Mouse (Mus musculus) G1E (cell line): ENCODE results near the gene Iars2. TPM values are rescaled to one million over a fixed set of nuclear protein-coding genes. Genes with fewer than 3 reads are reported as not detected.

ENCODE experiments used
- ATAC-seq: 2 replicates; pipeline ENCODE4 v1.8.0; 2016; ENCODE audit warnings: mild to moderate bottlenecking; ENCODE audit not compliant: insufficient number of reproducible peaks, poor library complexity, low FRiP score, severe bottlenecking; ENCODE audit errors: extremely low read depth
- DNase-seq: peaks from one replicate; pipeline ENCODE4 v3.0.0; 2012; ENCODE audit warnings: low spot score
- H3K27me3 ChIP-seq: 2 replicates; pipeline ENCODE4 v1.6.1; 2012; ENCODE audit warnings: mild to moderate bottlenecking, low read length, inconsistent platforms; ENCODE audit not compliant: insufficient read depth
- H3K36me3 ChIP-seq: replicated peaks from 2 replicates; pipeline ENCODE3; 2012; ENCODE audit warnings: mild to moderate bottlenecking, inconsistent platforms
- H3K4me1 ChIP-seq: 2 replicates; pipeline ENCODE4 v1.6.1; 2012; ENCODE audit warnings: low read depth, low read length, inconsistent platforms, mixed read lengths; ENCODE audit not compliant: insufficient read depth
- H3K4me3 ChIP-seq: 2 replicates; pipeline ENCODE4 v1.5.1; 2012; ENCODE audit warnings: low read depth, mild to moderate bottlenecking, inconsistent platforms, low read length, moderate library complexity, mixed read lengths
- H3K9me3 ChIP-seq: replicated peaks from 2 replicates; pipeline ENCODE4 v1.6.1; 2012; ENCODE audit warnings: inconsistent platforms
- CTCF ChIP-seq: IDR thresholded peaks from 2 replicates; pipeline ENCODE4 v1.5.1; 2012; ENCODE audit warnings: low read depth, low read length, inconsistent platforms, mixed read lengths
- GATA1 ChIP-seq: IDR thresholded peaks from 2 replicates; pipeline ENCODE4 v1.6.1; 2012; ENCODE audit warnings: borderline replicate concordance, low read length, inconsistent platforms, mixed read lengths
- GATA2 ChIP-seq: IDR thresholded peaks from 2 replicates; pipeline ENCODE4 v1.6.1; 2012; ENCODE audit warnings: low read depth, low read length, inconsistent platforms, borderline replicate concordance
- POLR2AphosphoS5 ChIP-seq: IDR thresholded peaks from 2 replicates; pipeline ENCODE4 v1.6.1; 2012; ENCODE audit warnings: low read depth, low read length, inconsistent platforms; ENCODE audit not compliant: insufficient replicate concordance
- TAL1 ChIP-seq: conservative IDR thresholded peaks from 2 replicates; pipeline ENCODE4 v1.6.1; 2012; ENCODE audit warnings: low read depth, low read length, inconsistent platforms, mixed read lengths
- polyA plus RNA-seq: library from polyadenylated mRNA; stranded (reverse); fragments of >175 nt; gene quantifications from 2 replicates; pipeline ENCODE4 v1.2.3, GENCODE M21; 2012
- total RNA-seq, 2 experiments: library from RNA; stranded (forward) in 1 of 2; stranded (reverse) in 1 of 2; fragments of 200-1000 nt in 1 of 2; fragments of >200 nt in 1 of 2; fragmentation: Nextera tagmentation in 1 of 2; gene quantifications; 2 replicates each; pipeline ENCODE4 v1.2.3; 2014 to 2017

Gene Iars2
- total and polyA plus RNA-seq, 3 experiments = 8.5 to 54.6 (median 45.3) TPM

- ATAC-seq = no peak
- peaks cover 81% of the 10 kb centered on the region for H3K36me3 ChIP-seq
- no peak overlapping the region for H3K4me3 ChIP-seq
- no peaks in the 10 kb centered on the region for H3K27me3 ChIP-seq
- no peak for DNase-seq
- no peak for TF ChIP-seq GATA1
- no peak for TF ChIP-seq POLR2AphosphoS5
- TF ChIP-seq CTCF = no peak
- TF ChIP-seq TAL1 = no peak
- no peak for TF ChIP-seq GATA2
- no peaks in the 10 kb centered on the region for H3K4me1 ChIP-seq
- no peaks in the 10 kb centered on the region for H3K9me3 ChIP-seq
Measured at GRCm38 (mm10) chr1:185277022-185277421, 52.2 kb downstream of the Iars2 start.

GRCm38 (mm10) chr1:185275976-185276375, 53.2 kb downstream of the Iars2 start:
- no peaks in the 10 kb centered on the region for H3K9me3 ChIP-seq
- TF ChIP-seq GATA2 (no peak), TAL1 (no peak), POLR2AphosphoS5 (no peak), CTCF (no peak)
- DNase-seq (no peak), ATAC-seq (no peak)
- H3K27me3 ChIP-seq = no peaks in the 10 kb centered on the region
- no peak overlapping the region for H3K4me3 ChIP-seq
- H3K4me1 ChIP-seq = no peaks in the 10 kb centered on the region
- H3K36me3 ChIP-seq = peaks cover 81% of the 10 kb centered on the region

DNA sequence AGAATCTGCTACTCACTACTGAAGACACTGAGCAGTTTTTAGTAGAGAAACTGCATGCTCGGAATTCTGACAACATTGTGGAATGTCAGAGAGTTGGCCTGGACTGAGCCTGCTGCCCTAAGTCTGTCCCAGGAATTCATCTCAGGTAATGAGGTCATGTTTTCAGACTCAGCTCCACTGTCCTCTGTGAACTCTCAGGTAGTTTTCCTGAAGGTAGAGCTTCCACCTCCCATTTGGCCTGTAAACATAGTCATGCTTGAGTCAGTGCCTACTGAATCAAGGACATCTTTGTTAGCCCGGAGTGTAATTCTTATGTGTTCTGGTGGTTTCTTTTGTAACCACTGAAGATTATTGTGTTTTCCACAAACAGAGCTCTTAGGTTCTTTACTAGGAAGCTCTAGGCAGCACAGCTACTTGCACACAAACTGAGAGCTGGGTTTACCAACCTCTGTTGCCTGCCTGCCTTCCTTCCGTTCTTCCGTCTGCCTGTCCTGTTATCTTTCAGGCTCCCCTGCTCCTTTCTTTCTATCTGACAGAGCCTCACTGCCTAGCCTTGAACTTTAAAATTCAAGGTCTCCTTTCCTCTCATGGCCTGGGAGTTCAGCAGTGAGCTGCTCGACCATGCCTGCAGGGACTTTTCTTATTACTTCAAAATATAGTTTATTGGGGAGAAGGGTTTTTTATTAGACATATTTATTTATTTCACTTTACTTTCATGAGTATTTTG, 54.2 kb downstream of the Iars2 start:
- Histone ChIP-seq H3K9me3 (no peaks in the 10 kb centered on the region), H3K4me1 (no peaks in the 10 kb centered on the region), H3K27me3 (no peaks in the 10 kb centered on the region), H3K4me3 (no peak overlapping the region), H3K36me3 (peaks cover 79% of the 10 kb centered on the region)
- no peak for ATAC-seq
- TF ChIP-seq POLR2AphosphoS5 = no peak
- TF ChIP-seq TAL1 = no peak
- no peak for TF ChIP-seq GATA2
- TF ChIP-seq GATA1 = no peak
- no peak for TF ChIP-seq CTCF
- DNase-seq = no peak

DNA sequence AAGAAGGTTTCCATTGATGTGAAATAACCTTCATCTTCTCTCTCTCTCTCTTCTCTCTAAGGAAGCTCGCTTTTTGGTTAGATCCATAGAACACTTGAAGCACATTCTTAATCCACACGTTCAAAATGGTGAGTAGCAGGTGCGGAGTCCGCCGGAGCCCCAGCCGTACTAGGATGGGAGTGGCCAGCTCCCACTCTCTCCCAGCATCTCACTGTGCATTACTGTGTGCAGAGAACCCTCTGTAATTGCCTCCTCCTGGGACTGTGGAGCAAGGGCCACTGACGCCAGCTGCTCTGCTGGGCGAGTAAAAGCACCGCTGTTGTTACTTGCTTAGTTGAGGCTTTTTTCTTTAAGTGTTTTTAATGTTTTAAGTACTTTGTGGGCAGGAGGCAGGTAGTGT, 57.8 kb downstream of the Iars2 start:
- Histone ChIP-seq H3K27me3 (no peaks in the 10 kb centered on the region), H3K4me3 (no peak overlapping the region), H3K9me3 (no peaks in the 10 kb centered on the region), H3K4me1 (no peaks in the 10 kb centered on the region), H3K36me3 (peaks cover 69% of the 10 kb centered on the region)
- TF ChIP-seq CTCF = no peak
- TF ChIP-seq GATA1 = no peak
- TF ChIP-seq POLR2AphosphoS5 = no peak
- TF ChIP-seq GATA2 = no peak
- no peak for TF ChIP-seq TAL1
- ATAC-seq = no peak
- DNase-seq = no peak

- TF ChIP-seq GATA1 = no peak
- TF ChIP-seq GATA2 = no peak
- no peak for TF ChIP-seq POLR2AphosphoS5
- no peak for TF ChIP-seq CTCF
- no peak for TF ChIP-seq TAL1
- H3K4me1 ChIP-seq = no peaks in the 10 kb centered on the region
- H3K4me3 ChIP-seq = no peak overlapping the region
- no peak for DNase-seq
- ATAC-seq = no peak
- no peaks in the 10 kb centered on the region for H3K9me3 ChIP-seq
- peaks cover 68% of the 10 kb centered on the region for H3K36me3 ChIP-seq
- no peaks in the 10 kb centered on the region for H3K27me3 ChIP-seq
Measured at GRCm38 (mm10) chr1:185270403-185271097, 58.6 kb downstream of the Iars2 start.

DNA sequence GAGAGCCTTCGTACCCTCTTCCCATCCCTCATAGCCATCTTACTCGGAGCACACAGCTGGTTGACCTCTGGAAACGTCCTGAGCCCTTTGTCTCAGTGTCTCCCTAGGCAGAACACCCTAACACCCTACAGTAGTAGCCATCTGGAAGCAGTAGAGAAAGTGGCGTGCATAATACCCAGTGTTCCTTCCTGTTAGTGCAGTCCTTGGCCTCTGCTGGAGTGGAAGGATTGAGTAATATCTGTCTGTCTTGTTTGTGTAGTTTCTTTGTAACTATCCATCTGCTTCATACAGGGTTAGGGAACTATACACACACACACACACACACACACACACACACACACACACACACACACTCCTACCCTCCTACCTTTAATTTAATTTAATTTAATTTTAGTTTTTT, 60.5 kb downstream of the Iars2 start:
- no peak for ATAC-seq

More for the DNA sequence above, 60.5 kb downstream of the Iars2 start:
- H3K9me3 ChIP-seq = no peaks in the 10 kb centered on the region
- no peaks in the 10 kb centered on the region for H3K4me1 ChIP-seq
- TF ChIP-seq GATA1 = no peak
- TF ChIP-seq GATA2 = no peak
- no peak for TF ChIP-seq TAL1
- TF ChIP-seq POLR2AphosphoS5 = no peak
- no peak for TF ChIP-seq CTCF
- DNase-seq = no peak
- no peaks in the 10 kb centered on the region for H3K27me3 ChIP-seq
- H3K4me3 ChIP-seq = no peak overlapping the region
- peaks cover 75% of the 10 kb centered on the region for H3K36me3 ChIP-seq
